Mouse (Mus musculus) intestine, embryonic 14.5 days (tissue): ENCODE measurements at regions not wholly inside any gene's neighbourhood (a gene's known extent, or its start where the extent isn't known, plus 50 kb on each side); places are given as distances from the start of the nearest gene placed in this dataset.
A peak's percentile ranks its signal among the peaks of the same experiment; 100 is the strongest.

ENCODE experiments used
- ATAC-seq: fragments of 200-750 bp; cut with Nextera tagmentation; replicated peaks from 2 replicates; pipeline ENCODE4 v1.8.0; 2017; ENCODE audit warnings: low read depth, moderate number of reproducible peaks, moderate TSS enrichment, moderate library complexity; ENCODE audit not compliant: low FRiP score, low TSS enrichment
- DNase-seq: peaks from one replicate; pipeline ENCODE4 v3.0.0-alpha.2; 2018; ENCODE audit warnings: low spot score
- H3K27ac ChIP-seq: fragments of 300-500 bp; sonication (generic); 2 replicates; pipeline ENCODE4 v1.5.1; 2014; ENCODE audit warnings: low read depth, mild to moderate bottlenecking, control low read depth
- H3K27me3 ChIP-seq: fragments of 300-500 bp; sonication (generic); replicated peaks from 2 replicates; pipeline ENCODE4 v1.6.1; 2014; ENCODE audit warnings: low read length, control low read depth; ENCODE audit not compliant: control insufficient read depth, insufficient read depth
- H3K36me3 ChIP-seq: fragments of 300-500 bp; sonication (generic); 2 replicates; pipeline ENCODE4 v1.6.1; 2014; ENCODE audit warnings: low read length, control low read depth; ENCODE audit not compliant: control insufficient read depth, insufficient read depth
- H3K4me1 ChIP-seq: fragments of 300-500 bp; sonication (generic); replicated peaks from 2 replicates; pipeline ENCODE4 v1.6.1; 2014; ENCODE audit warnings: low read length, control low read depth, mixed read lengths; ENCODE audit not compliant: control insufficient read depth, insufficient read depth
- H3K4me2 ChIP-seq: fragments of 300-500 bp; sonication (generic); 2 replicates; pipeline ENCODE4 v1.6.1; 2014; ENCODE audit warnings: low read length
- H3K4me3 ChIP-seq: fragments of 300-500 bp; sonication (generic); 2 replicates; pipeline ENCODE4 v1.5.1; 2014; ENCODE audit warnings: low read depth, low read length, control low read depth, mixed read lengths
- H3K9ac ChIP-seq: fragments of 300-500 bp; sonication (generic); 2 replicates; pipeline ENCODE4 v1.6.1; 2014; ENCODE audit warnings: mild to moderate bottlenecking, low read length
- H3K9me3 ChIP-seq: fragments of 300-500 bp; sonication (generic); 2 replicates; pipeline ENCODE4 v1.6.1; 2016; ENCODE audit warnings: low read length, control low read depth; ENCODE audit not compliant: control insufficient read depth
- WGBS: fragments of 180-500 bp; shearing (Covaris S2); extraction: QIAGEN DNeasy Blood & Tissue Kit; methylation state at CpG from one replicate; pipeline ENCODE4 v1.1.7; 2014; 5-methylcytosine and 5-hydroxymethylcytosine counted together

GRCm38 (mm10) chr16:29993535-29993934 is 70.6 kb upstream of the Hes1 start:
- H3K4me2 ChIP-seq, result no peak overlapping the region
- no peaks in the 10 kb centered on the region for H3K27me3 ChIP-seq
- no peaks in the 10 kb centered on the region for H3K9me3 ChIP-seq
- no peak overlapping the region for H3K4me3 ChIP-seq
- 63% methylated on average over 6 of the region's 6 CpGs for WGBS
- H3K4me1 ChIP-seq, result peaks cover 21% of the 10 kb centered on the region
- H3K27ac ChIP-seq, result no peak overlapping the region
- H3K9ac ChIP-seq, result no peak overlapping the region
- ATAC-seq, result no peak
- H3K36me3 ChIP-seq, result no peaks in the 10 kb centered on the region
- DNase-seq, result no peak

- ATAC-seq, result no peak; the same call in 1 of the 2 replicates
These were observed 67.8 kb upstream of the Hes1 start for GRCm38 (mm10) chr16:29996139-29997069.

GRCm38 (mm10) chr16:30000166-30000565 is 64.0 kb upstream of the Hes1 start:
- ATAC-seq (no peak), DNase-seq (no peak)
- H3K9ac ChIP-seq, result no peak overlapping the region
- no peaks in the 10 kb centered on the region for H3K36me3 ChIP-seq
- 85% methylated on average over 2 of the region's 2 CpGs for WGBS
- 0 out of 2 replicates have a peak, but pooled peaks cover under 1% of the 10 kb centered on the region for H3K27me3 ChIP-seq
- H3K4me2 ChIP-seq, result no peak overlapping the region
- no peaks in the 10 kb centered on the region for H3K9me3 ChIP-seq
- H3K4me3 ChIP-seq, result no peak overlapping the region
- no peak overlapping the region for H3K27ac ChIP-seq
- H3K4me1 ChIP-seq, result peaks cover 11% of the 10 kb centered on the region

More at GRCm38 (mm10) chr16:29996139-29997069, 67.8 kb upstream of the Hes1 start:
- H3K4me2 ChIP-seq, result no peak overlapping the region
- DNase-seq, result no peak
- no peaks in the 10 kb centered on the region for H3K36me3 ChIP-seq
- no peak overlapping the region for H3K9ac ChIP-seq
- H3K4me3 ChIP-seq, result no peak overlapping the region
- H3K9me3 ChIP-seq, result no peaks in the 10 kb centered on the region
- 24% methylated on average over 12 of the region's 12 CpGs for WGBS
- H3K27ac ChIP-seq, result no peak overlapping the region; the same call in 1 of the 2 replicates
- peaks cover 14% of the 10 kb centered on the region for H3K4me1 ChIP-seq
- no peaks in the 10 kb centered on the region for H3K27me3 ChIP-seq

- no peak for ATAC-seq
- Histone ChIP-seq H3K4me1 (peaks cover 25% of the 10 kb centered on the region), H3K27me3 (0 out of 2 replicates have a peak, but pooled peaks cover 3% of the 10 kb centered on the region), H3K4me3 (no peak overlapping the region), H3K4me2 (no peak overlapping the region), H3K9me3 (no peaks in the 10 kb centered on the region), H3K27ac (no peak overlapping the region), H3K9ac (no peak overlapping the region), H3K36me3 (no peaks in the 10 kb centered on the region)
- WGBS, result 47% methylated on average over 3 of the region's 3 CpGs
- no peak for DNase-seq
These were observed 59.1 kb upstream of the Hes1 start for GRCm38 (mm10) chr16:30005124-30005523.

GRCm38 (mm10) chr16:30006826-30007225 is 57.4 kb upstream of the Hes1 start:
- Histone ChIP-seq H3K4me3 (no peak overlapping the region), H3K4me2 (no peak overlapping the region), H3K9ac (no peak overlapping the region), H3K27me3 (0 out of 2 replicates have a peak, but pooled peaks cover 3% of the 10 kb centered on the region), H3K27ac (no peak overlapping the region), H3K4me1 (peaks cover 25% of the 10 kb centered on the region), H3K9me3 (no peaks in the 10 kb centered on the region), H3K36me3 (no peaks in the 10 kb centered on the region)
- no peak for ATAC-seq
- WGBS, result 56% methylated on average over 4 of the region's 4 CpGs
- DNase-seq, result no peak

GRCm38 (mm10) chr16:30008451-30009357 is 55.5 kb upstream of the Hes1 start:
- ATAC-seq (peak; percentile 92), DNase-seq (peak; percentile 90)
- WGBS, result 1% methylated on average over 46 of the region's 62 CpGs
- H3K4me1 ChIP-seq, result peaks cover 25% of the 10 kb centered on the region
- H3K27ac ChIP-seq, result peak overlapping the region; percentile 92
- 0 out of 2 replicates have a peak, but pooled peaks cover 3% of the 10 kb centered on the region for H3K27me3 ChIP-seq
- peak overlapping the region; percentile 55 for H3K9ac ChIP-seq
- peak overlapping the region; percentile 46 for H3K4me3 ChIP-seq
- H3K9me3 ChIP-seq, result no peaks in the 10 kb centered on the region
- peak overlapping the region; percentile 82 for H3K4me2 ChIP-seq
- no peaks in the 10 kb centered on the region for H3K36me3 ChIP-seq

GRCm38 (mm10) chr16:30009521-30010186 is 54.5 kb upstream of the Hes1 start:
- 12% methylated on average over 17 of the region's 17 CpGs for WGBS
- DNase-seq (peak; percentile 70), ATAC-seq (peak; percentile 54)
- peak overlapping the region; percentile 46 for H3K4me3 ChIP-seq
- H3K9me3 ChIP-seq, result no peaks in the 10 kb centered on the region
- no peaks in the 10 kb centered on the region for H3K36me3 ChIP-seq
- 0 out of 2 replicates have a peak, but pooled peaks cover 3% of the 10 kb centered on the region for H3K27me3 ChIP-seq
- peaks cover 25% of the 10 kb centered on the region for H3K4me1 ChIP-seq
- peak overlapping the region; percentile 92 for H3K27ac ChIP-seq
- peak overlapping the region; percentile 82 for H3K4me2 ChIP-seq
- peak overlapping the region; percentile 55; the same call in 1 of the 2 replicates for H3K9ac ChIP-seq

- Histone ChIP-seq H3K4me2 (no peak overlapping the region), H3K4me3 (no peak overlapping the region), H3K9ac (no peak overlapping the region), H3K9me3 (no peaks in the 10 kb centered on the region), H3K4me1 (peaks cover 20% of the 10 kb centered on the region), H3K27me3 (no peaks in the 10 kb centered on the region), H3K36me3 (no peaks in the 10 kb centered on the region), H3K27ac (no peak overlapping the region)
- WGBS, result 47% methylated on average over 2 of the region's 2 CpGs
- no peak for DNase-seq
- no peak for ATAC-seq
These were observed 51.1 kb upstream of the Hes1 start for GRCm38 (mm10) chr16:30013123-30013522.
